22 mouse cellular contexts compared by ENCODE assay signal in genomic region chr10:79762875-79763274, GRCm38 (mm10). TPM values are rescaled to one million over a fixed set of nuclear protein-coding genes. Genes with fewer than 3 reads are reported as not detected.
DNase-seq lines count a peak whose midpoint lies in the region; ATAC-seq and TF ChIP-seq lines count a peak whose summit lies in the region.
"Had no signal": no experiment of that assay in that cellular context is flagged by ENCODE, and none has a peak within 500 bp of the region (broad histone marks: within the 10 kb centered on the region; RNA-seq: fewer than 3 reads in every experiment).

No protein-coding gene starts in this region.

- WGBS in heart, embryonic 12.5 days = 87% methylated on average over 3 of the region's 3 CpGs
- 86% methylated on average over 3 of the region's 3 CpGs for WGBS in limb, embryonic 13.5 days
- 88% methylated on average over 3 of the region's 3 CpGs for WGBS in limb, embryonic 10.5 days

- H3K9me3 ChIP-seq in heart, embryonic 12.5 days (replicated peaks) = no peaks in the 10 kb centered on the region
- H3K9me3 ChIP-seq in limb, embryonic 13.5 days = no peaks in the 10 kb centered on the region
- H3K9me3 ChIP-seq in limb, embryonic 10.5 days (replicated peaks) = no peaks in the 10 kb centered on the region
- no peaks in the 10 kb centered on the region for H3K9me3 ChIP-seq in E14TG2a.4 (ENCODE audit: low read length)
- H3K9me3 ChIP-seq: embryonic facial prominence, embryonic 12.5 days; hindbrain, embryonic 12.5 days had no signal

- no peaks in the 10 kb centered on the region for H3K27me3 ChIP-seq in heart, embryonic 12.5 days (replicated peaks)
- H3K27me3 ChIP-seq in limb, embryonic 13.5 days = no peaks in the 10 kb centered on the region
- no peaks in the 10 kb centered on the region for H3K27me3 ChIP-seq in limb, embryonic 10.5 days (ENCODE audit: low read depth, poor library complexity, severe bottlenecking)
- no peaks in the 10 kb centered on the region for H3K27me3 ChIP-seq in E14TG2a.4 (ENCODE audit: insufficient read depth, low read length)
- H3K27me3 ChIP-seq: embryonic facial prominence, embryonic 12.5 days; hindbrain, embryonic 12.5 days had no signal

- no peak for TF ChIP-seq CTCF in E14TG2a.4 (conservative IDR thresholded peaks at IDR 0.05; ENCODE audit: low read length)

- no peak overlapping the region for H3K4me3 ChIP-seq in heart, embryonic 12.5 days
- H3K4me3 ChIP-seq in limb, embryonic 13.5 days = no peak overlapping the region
- no peak overlapping the region for H3K4me3 ChIP-seq in limb, embryonic 10.5 days
- 0 out of 2 replicates have a peak overlapping the region, but pooled peaks have one; percentile 0 for H3K4me3 ChIP-seq in E14TG2a.4 (replicated peaks; ENCODE audit: low read length)
- H3K4me3 ChIP-seq: embryonic facial prominence, embryonic 12.5 days; hindbrain, embryonic 12.5 days had no signal

- H3K9ac ChIP-seq in heart, embryonic 12.5 days = 0 out of 2 replicates have a peak overlapping the region, but pooled peaks have one; percentile 7
- H3K9ac ChIP-seq in limb, embryonic 13.5 days = 0 out of 2 replicates have a peak overlapping the region, but pooled peaks have one; percentile 94
- H3K9ac ChIP-seq: embryonic facial prominence, embryonic 12.5 days; hindbrain, embryonic 12.5 days had no signal

- peaks cover 35% of the 10 kb centered on the region for H3K4me1 ChIP-seq in heart, embryonic 12.5 days (replicated peaks)
- H3K4me1 ChIP-seq in limb, embryonic 13.5 days = peaks cover 25% of the 10 kb centered on the region
- H3K4me1 ChIP-seq in limb, embryonic 10.5 days = peaks cover 37% of the 10 kb centered on the region
- H3K4me1 ChIP-seq in E14TG2a.4 (replicated peaks; ENCODE audit: low read depth, low read length) = peaks cover 72% of the 10 kb centered on the region

- ATAC-seq in heart, embryonic 12.5 days (ENCODE audit: insufficient number of reproducible peaks, low FRiP score) = no peak
- ATAC-seq in limb, embryonic 13.5 days (ENCODE audit: low FRiP score, low read depth) = no peak
- ATAC-seq: CD4-positive, CD25-positive, alpha-beta regulatory T cell, adult 4 months; forebrain, embryonic 14.5 days; hindbrain, postnatal 0 days had no signal

- H3K36me3 ChIP-seq in heart, embryonic 12.5 days = peaks cover 44% of the 10 kb centered on the region
- peaks cover 55% of the 10 kb centered on the region for H3K36me3 ChIP-seq in limb, embryonic 13.5 days
- peaks cover 72% of the 10 kb centered on the region for H3K36me3 ChIP-seq in limb, embryonic 10.5 days
- H3K36me3 ChIP-seq in E14TG2a.4 (ENCODE audit: insufficient read depth, low read length) = peaks cover 77% of the 10 kb centered on the region

- DNase-seq in heart, adult 9 months (ENCODE audit: low spot score in 2 of 2) = no peak
- DNase-seq in limb, embryonic 10.5 days (ENCODE audit: low spot score) = no peak
- no peak for DNase-seq in left cerebral cortex, adult 9 months (ENCODE audit: low spot score in 2 of 2)
- DNase-seq: adrenal gland, postnatal 10 days; B cell, adult 2 months; cerebellum, adult 11 months; cerebellum, adult 8-10 months; cerebellum, postnatal 14 days; embryo, embryonic 11 days; gastrocnemius, postnatal 14 days; heart, postnatal 36 days; kidney, adult 11 months had no signal

- no peak overlapping the region for H3K4me2 ChIP-seq in heart, embryonic 12.5 days
- H3K4me2 ChIP-seq in limb, embryonic 13.5 days (replicated peaks) = no peak overlapping the region
- H3K4me2 ChIP-seq: embryonic facial prominence, embryonic 12.5 days; hindbrain, embryonic 12.5 days had no signal

- H3K27ac ChIP-seq in heart, embryonic 12.5 days (ENCODE audit: poor library complexity, severe bottlenecking) = no peak overlapping the region
- H3K27ac ChIP-seq in limb, embryonic 13.5 days = no peak overlapping the region
- no peak overlapping the region for H3K27ac ChIP-seq in limb, embryonic 10.5 days
- H3K27ac ChIP-seq: embryonic facial prominence, embryonic 12.5 days; hindbrain, embryonic 12.5 days; hindbrain, postnatal 0 days had no signal

RNA-seq across cellular contexts. Expression of gene Rnf126, which starts 3.9 kb away (rescaled TPM):
- 78.7 and 78.9 TPM in 2 replicates for polyA plus RNA-seq in heart, embryonic 12.5 days (2016; fragmentation: Nextera tagmentation; extraction: Ambion mirVana)
- polyA plus RNA-seq in limb, embryonic 13.5 days (2015; fragmentation: Nextera tagmentation; extraction: Ambion mirVana) = 93.0 and 95.4 TPM in 2 replicates
- 141 and 151 TPM in 2 replicates for polyA plus RNA-seq in limb, embryonic 10.5 days (2016; fragmentation: Nextera tagmentation; extraction: Ambion mirVana)

RNA-seq across cellular contexts. Expression of gene Fgf22, which starts 8.0 kb away (rescaled TPM):
- 0.22 and 0.38 TPM in 2 replicates for polyA plus RNA-seq in heart, embryonic 12.5 days (2016; fragmentation: Nextera tagmentation; extraction: Ambion mirVana)
- 0.34 and 0.47 TPM in 2 replicates for polyA plus RNA-seq in limb, embryonic 13.5 days (2015; fragmentation: Nextera tagmentation; extraction: Ambion mirVana)
- 0.28 and 0.65 TPM in 2 replicates for polyA plus RNA-seq in limb, embryonic 10.5 days (2016; fragmentation: Nextera tagmentation; extraction: Ambion mirVana)
- polyA plus RNA-seq: CD4-positive, CD25-positive, alpha-beta regulatory T cell, adult 4 months; gonadal fat pad, adult 2 months had no signal

RNA-seq across cellular contexts. Expression of gene Fstl3, which starts 14.2 kb away (rescaled TPM):
- 21.1 and 21.9 TPM in 2 replicates for polyA plus RNA-seq in heart, embryonic 12.5 days (2016; fragmentation: Nextera tagmentation; extraction: Ambion mirVana)
- 7.0 and 7.8 TPM in 2 replicates for polyA plus RNA-seq in limb, embryonic 13.5 days (2015; fragmentation: Nextera tagmentation; extraction: Ambion mirVana)
- polyA plus RNA-seq in limb, embryonic 10.5 days (2016; fragmentation: Nextera tagmentation; extraction: Ambion mirVana) = 1.8 and 2.3 TPM in 2 replicates

RNA-seq across cellular contexts. Expression of gene Polrmt, which starts 16.5 kb away (rescaled TPM):
- 35.4 and 35.9 TPM in 2 replicates for polyA plus RNA-seq in heart, embryonic 12.5 days (2016; fragmentation: Nextera tagmentation; extraction: Ambion mirVana)
- 49.4 and 54.9 TPM in 2 replicates for polyA plus RNA-seq in limb, embryonic 13.5 days (2015; fragmentation: Nextera tagmentation; extraction: Ambion mirVana)
- polyA plus RNA-seq in limb, embryonic 10.5 days (2016; fragmentation: Nextera tagmentation; extraction: Ambion mirVana) = 58.6 and 61.2 TPM in 2 replicates

RNA-seq across cellular contexts. Expression of gene Prss57, which starts 27.9 kb away (rescaled TPM):
- 0.24 TPM in 1 of 2 replicates, not detected in the other for polyA plus RNA-seq in heart, embryonic 12.5 days (2016; fragmentation: Nextera tagmentation; extraction: Ambion mirVana)
- 0.11 TPM in 1 of 2 replicates, not detected in the other for polyA plus RNA-seq in limb, embryonic 13.5 days (2015; fragmentation: Nextera tagmentation; extraction: Ambion mirVana)
- 0.19 TPM in 1 of 2 replicates, not detected in the other for polyA plus RNA-seq in limb, embryonic 10.5 days (2016; fragmentation: Nextera tagmentation; extraction: Ambion mirVana)
- polyA plus RNA-seq: CD4-positive, CD25-positive, alpha-beta regulatory T cell, adult 4 months; heart, postnatal 0 days had no signal
